In the genomic region with DNA sequence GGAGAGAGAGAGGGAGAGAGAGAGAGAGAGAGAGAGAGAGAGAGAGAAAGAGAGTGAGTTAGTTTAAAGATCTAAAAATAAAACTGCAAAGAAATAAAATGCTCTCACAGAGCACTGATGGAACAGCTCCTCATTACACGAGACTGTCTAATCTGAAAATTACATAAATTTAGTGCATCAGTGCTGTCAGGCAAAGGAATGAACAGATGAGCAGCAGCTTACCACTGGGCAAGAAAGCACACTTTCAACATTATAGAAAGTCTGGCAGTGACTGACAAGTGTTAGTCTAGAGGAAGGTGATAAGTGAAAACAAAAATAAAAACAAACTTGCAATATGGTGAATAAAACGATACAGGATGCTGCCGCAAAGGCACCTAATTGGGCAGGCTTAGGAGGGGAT, we compare ENCODE assay signal across 26 mouse cellular contexts.
"Had no signal": no experiment of that assay in that cellular context is flagged by ENCODE, and none has a peak within 500 bp of the region (broad histone marks: within the 10 kb centered on the region; RNA-seq: fewer than 3 reads in every experiment).

No protein-coding gene starts in this region.

- DNase-seq: gastrocnemius, adult 2 months; gastrocnemius, postnatal 10 days; gastrocnemius, postnatal 25 days; heart, postnatal 10 days; heart, postnatal 4 days; kidney, adult 11 months; kidney, adult 2 months; kidney, adult 9 months; kidney, postnatal 14 days; kidney, postnatal 36 days; layer of hippocampus, adult 9-11 months; layer of hippocampus, postnatal 36 days; left cerebral cortex, postnatal 4 days had no signal

- H3K4me2 ChIP-seq: heart, embryonic 12.5 days; hindbrain, embryonic 12.5 days; hindbrain, embryonic 15.5 days; kidney, embryonic 15.5 days; limb, embryonic 13.5 days; limb, embryonic 15.5 days; liver, embryonic 12.5 days had no signal

- ATAC-seq: hindbrain, postnatal 0 days; intestine, embryonic 16.5 days; liver, embryonic 12.5 days had no signal

- H3K27ac ChIP-seq: gastrocnemius, adult 2 months; heart, embryonic 10.5 days; hindbrain, embryonic 10.5 days; hindbrain, embryonic 12.5 days; hindbrain, embryonic 15.5 days; hindbrain, postnatal 0 days; kidney, embryonic 15.5 days; kidney, postnatal 0 days; limb, embryonic 13.5 days; limb, embryonic 15.5 days; liver, embryonic 12.5 days; liver, embryonic 14.5 days had no signal

- H3K9me3 ChIP-seq: heart, embryonic 10.5 days; heart, embryonic 12.5 days; hindbrain, embryonic 12.5 days; hindbrain, embryonic 15.5 days; kidney, embryonic 15.5 days; limb, embryonic 13.5 days; limb, embryonic 15.5 days; liver, embryonic 12.5 days had no signal

- H3K4me1 ChIP-seq: hindbrain, embryonic 10.5 days; hindbrain, embryonic 12.5 days; hindbrain, embryonic 15.5 days; liver, embryonic 12.5 days had no signal

- H3K36me3 ChIP-seq: heart, embryonic 12.5 days; hindbrain, embryonic 12.5 days; hindbrain, embryonic 15.5 days; kidney, embryonic 15.5 days; limb, embryonic 13.5 days; limb, embryonic 15.5 days; liver, embryonic 12.5 days had no signal

- H3K27me3 ChIP-seq: heart, embryonic 12.5 days; hindbrain, embryonic 12.5 days; hindbrain, embryonic 15.5 days; kidney, embryonic 15.5 days; limb, embryonic 13.5 days; limb, embryonic 15.5 days; liver, embryonic 12.5 days had no signal

- H3K4me3 ChIP-seq: gastrocnemius, adult 2 months; heart, embryonic 10.5 days; heart, embryonic 12.5 days; hindbrain, embryonic 10.5 days; hindbrain, embryonic 12.5 days; hindbrain, embryonic 15.5 days; kidney, embryonic 15.5 days; limb, embryonic 13.5 days; limb, embryonic 15.5 days; liver, embryonic 12.5 days had no signal

- H3K9ac ChIP-seq: heart, embryonic 12.5 days; hindbrain, embryonic 12.5 days; hindbrain, embryonic 15.5 days; kidney, embryonic 15.5 days; limb, embryonic 13.5 days; limb, embryonic 15.5 days; liver, embryonic 12.5 days; liver, embryonic 14.5 days had no signal
